7 mouse cellular contexts compared by ENCODE assay signal in genomic region chr10:80796307-80796848, GRCm38 (mm10). TPM values are rescaled to one million over a fixed set of nuclear protein-coding genes. Genes with fewer than 3 reads are reported as not detected.
DNase-seq lines count a peak whose midpoint lies in the region; ATAC-seq and TF ChIP-seq lines count a peak whose summit lies in the region.

No protein-coding gene starts in this region.

- no peak overlapping the region for H3ac ChIP-seq in myocyte (ENCODE audit: control insufficient read depth, insufficient read length)

- 83% methylated on average over 9 of the region's 9 CpGs for WGBS in kidney, embryonic 15.5 days
- 81% methylated on average over 9 of the region's 9 CpGs for WGBS in embryonic facial prominence, embryonic 14.5 days
- WGBS in intestine, embryonic 14.5 days: 82% methylated on average over 9 of the region's 9 CpGs

- ATAC-seq in kidney, embryonic 15.5 days (replicated peaks; ENCODE audit: low FRiP score): no peak
- no peak for ATAC-seq in embryonic facial prominence, embryonic 14.5 days (ENCODE audit: low read depth)
- ATAC-seq in intestine, embryonic 14.5 days (replicated peaks; ENCODE audit: low FRiP score, low TSS enrichment, low read depth): no peak
- no peak for ATAC-seq in megakaryocyte progenitor cell, adult 5-6 weeks (replicated peaks; ENCODE audit: poor library complexity)

- peaks cover 54% of the 10 kb centered on the region for H3K79me2 ChIP-seq in myocyte (ENCODE audit: control insufficient read depth, insufficient read depth)

- peaks cover 41% of the 10 kb centered on the region for H3K4me1 ChIP-seq in kidney, embryonic 15.5 days
- H3K4me1 ChIP-seq in embryonic facial prominence, embryonic 14.5 days (ENCODE audit: control insufficient read depth, insufficient read depth, low read length): peaks cover 16% of the 10 kb centered on the region
- peaks cover 18% of the 10 kb centered on the region for H3K4me1 ChIP-seq in intestine, embryonic 14.5 days (replicated peaks; ENCODE audit: control insufficient read depth, insufficient read depth, low read length)

- no peaks in the 10 kb centered on the region for H3K27me3 ChIP-seq in kidney, embryonic 15.5 days
- no peaks in the 10 kb centered on the region for H3K27me3 ChIP-seq in embryonic facial prominence, embryonic 14.5 days (replicated peaks; ENCODE audit: control insufficient read depth, insufficient read depth, low read length)
- no peaks in the 10 kb centered on the region for H3K27me3 ChIP-seq in intestine, embryonic 14.5 days (replicated peaks; ENCODE audit: control insufficient read depth, insufficient read depth, low read length)
- no peaks in the 10 kb centered on the region for H3K27me3 ChIP-seq in myocyte (ENCODE audit: control insufficient read depth, insufficient read depth, insufficient read length)

- peaks cover 68% of the 10 kb centered on the region for H3K36me3 ChIP-seq in kidney, embryonic 15.5 days
- H3K36me3 ChIP-seq in embryonic facial prominence, embryonic 14.5 days (ENCODE audit: control insufficient read depth, insufficient read depth, low read length): peaks cover 70% of the 10 kb centered on the region
- H3K36me3 ChIP-seq in intestine, embryonic 14.5 days (ENCODE audit: control insufficient read depth, insufficient read depth, low read length): peaks cover 58% of the 10 kb centered on the region
- H3K36me3 ChIP-seq in myocyte (ENCODE audit: control insufficient read depth, insufficient read depth): peaks cover 20% of the 10 kb centered on the region

- peak overlapping the region; percentile 74 for H3K4me3 ChIP-seq in kidney, embryonic 15.5 days (replicated peaks)
- H3K4me3 ChIP-seq in embryonic facial prominence, embryonic 14.5 days (ENCODE audit: low read depth, low read length): peak overlapping the region; percentile 83
- H3K4me3 ChIP-seq in intestine, embryonic 14.5 days (ENCODE audit: low read depth, low read length): no peak overlapping the region; the same call in 1 of the 2 replicates
- peak overlapping the region; percentile 98 for H3K4me3 ChIP-seq in myocyte

- peak overlapping the region; percentile 95 for H3K9ac ChIP-seq in kidney, embryonic 15.5 days
- peak overlapping the region; percentile 98 for H3K9ac ChIP-seq in embryonic facial prominence, embryonic 14.5 days (ENCODE audit: low read depth, low read length)
- H3K9ac ChIP-seq in intestine, embryonic 14.5 days (ENCODE audit: low read length): peak overlapping the region; percentile 99; the same call in 1 of the 2 replicates

- 0 out of 2 replicates have a peak overlapping the region, but pooled peaks have one; percentile 18 for H3K27ac ChIP-seq in kidney, embryonic 15.5 days
- no peak overlapping the region for H3K27ac ChIP-seq in embryonic facial prominence, embryonic 14.5 days (replicated peaks; ENCODE audit: low read depth, low read length)
- no peak overlapping the region for H3K27ac ChIP-seq in intestine, embryonic 14.5 days (ENCODE audit: low read depth)

- TF ChIP-seq POLR2A in myocyte (IDR thresholded peaks at IDR 0.05; ENCODE audit: insufficient read length, low read depth): peak; percentile 2

- peak overlapping the region; percentile 76 for H3K4me2 ChIP-seq in kidney, embryonic 15.5 days
- peak overlapping the region; percentile 92 for H3K4me2 ChIP-seq in embryonic facial prominence, embryonic 14.5 days (ENCODE audit: low read depth, low read length)
- peak overlapping the region; percentile 70 for H3K4me2 ChIP-seq in intestine, embryonic 14.5 days (ENCODE audit: low read length)
- peak overlapping the region; percentile 86 for H3K4me2 ChIP-seq in myocyte (ENCODE audit: low read depth)

- H3K9me3 ChIP-seq in kidney, embryonic 15.5 days (replicated peaks): no peaks in the 10 kb centered on the region
- H3K9me3 ChIP-seq in embryonic facial prominence, embryonic 14.5 days (ENCODE audit: control insufficient read depth, low read length): no peaks in the 10 kb centered on the region
- no peaks in the 10 kb centered on the region for H3K9me3 ChIP-seq in intestine, embryonic 14.5 days (ENCODE audit: control insufficient read depth, low read length)

- no peak for DNase-seq in kidney, adult 18-20 months
- no peak for DNase-seq in embryonic facial prominence, embryonic 14.5 days (ENCODE audit: low spot score)
- no peak for DNase-seq in intestine, embryonic 14.5 days (ENCODE audit: low spot score)
- DNase-seq in right cerebral cortex, postnatal 14 days: no peak

TF ChIP-seq in myocyte, 11 proteins besides CTCF, POLR2A, EP300 and RAD21:
- TF ChIP-seq POLR2AphosphoS2 (IDR thresholded peaks at IDR 0.05; ENCODE audit: insufficient read length, low read depth): peak; percentile 61
- no peak for TF ChIP-seq USF1 (IDR thresholded peaks at IDR 0.05; ENCODE audit: low read depth)
- no peak for TF ChIP-seq MYOD1 (IDR thresholded peaks at IDR 0.05; ENCODE audit: control insufficient read depth in 1 of 3, insufficient read length in 2 of 3, low read depth in 2 of 3)
- TF ChIP-seq E2F4 (IDR thresholded peaks at IDR 0.05; ENCODE audit: insufficient read depth): no peak
- no peak for TF ChIP-seq MYOG (IDR thresholded peaks at IDR 0.05; ENCODE audit: control insufficient read depth in 1 of 3, insufficient read depth in 1 of 3, insufficient read length in 2 of 3, low read depth in 2 of 3)
- no peak for TF ChIP-seq CEBPB (IDR thresholded peaks at IDR 0.05; ENCODE audit: insufficient read depth, poor library complexity, severe bottlenecking)
- TF ChIP-seq REST (IDR thresholded peaks at IDR 0.05; ENCODE audit: insufficient read depth, insufficient read length): no peak
- TF ChIP-seq SRF (IDR thresholded peaks at IDR 0.05; ENCODE audit: control insufficient read depth, insufficient read length, low read depth): no peak

RNA-seq across cellular contexts. Expression of gene Sf3a2, which starts 1.6 kb away (rescaled TPM):
- polyA plus RNA-seq in kidney, embryonic 15.5 days (2015; fragmentation: Nextera tagmentation; extraction: Ambion mirVana): 78.2 and 92.6 TPM in 2 replicates
- polyA plus RNA-seq in embryonic facial prominence, embryonic 14.5 days (2014; fragmentation: Nextera tagmentation; extraction: Ambion mirVana): 69.6 TPM in 2 replicates
- polyA plus RNA-seq in intestine, embryonic 14.5 days (2014; fragmentation: Nextera tagmentation; extraction: Ambion mirVana): 85.4 and 89.3 TPM in 2 replicates
- 93.1 TPM for polyA plus RNA-seq in myocyte (2012; fragmentation: generic; extraction: Trizol)
- 74.9 and 78.4 TPM in 2 replicates for total RNA-seq in megakaryocyte progenitor cell, adult 5-6 weeks (2015)
- total RNA-seq in megakaryocyte progenitor cell, adult 5-6 weeks (2017): 11.5 and 19.0 TPM in 2 replicates

RNA-seq across cellular contexts. Expression of gene Plekhj1, which starts 2.0 kb away (rescaled TPM):
- 126 and 130 TPM in 2 replicates for polyA plus RNA-seq in kidney, embryonic 15.5 days (2015; fragmentation: Nextera tagmentation; extraction: Ambion mirVana)
- 102 and 111 TPM in 2 replicates for polyA plus RNA-seq in embryonic facial prominence, embryonic 14.5 days (2014; fragmentation: Nextera tagmentation; extraction: Ambion mirVana)
- polyA plus RNA-seq in intestine, embryonic 14.5 days (2014; fragmentation: Nextera tagmentation; extraction: Ambion mirVana): 125 TPM in 2 replicates
- polyA plus RNA-seq in myocyte (2012; fragmentation: generic; extraction: Trizol): 69.6 TPM
- 64.8 and 78.7 TPM in 2 replicates for total RNA-seq in megakaryocyte progenitor cell, adult 5-6 weeks (2015)
- total RNA-seq in megakaryocyte progenitor cell, adult 5-6 weeks (2017): 32.6 and 43.9 TPM in 2 replicates

RNA-seq across cellular contexts. Expression of gene Amh, which starts 8.7 kb away (rescaled TPM):
- polyA plus RNA-seq in kidney, embryonic 15.5 days (2015; fragmentation: Nextera tagmentation; extraction: Ambion mirVana): 0.09 TPM in 1 of 2 replicates, not detected in the other
- 0.13 TPM in 1 of 2 replicates, not detected in the other for polyA plus RNA-seq in embryonic facial prominence, embryonic 14.5 days (2014; fragmentation: Nextera tagmentation; extraction: Ambion mirVana)
- 0.11 TPM in 1 of 2 replicates, not detected in the other for polyA plus RNA-seq in intestine, embryonic 14.5 days (2014; fragmentation: Nextera tagmentation; extraction: Ambion mirVana)
- polyA plus RNA-seq in myocyte (2012; fragmentation: generic; extraction: Trizol): 0.76 TPM
- total RNA-seq in megakaryocyte progenitor cell, adult 5-6 weeks (2015): not detected in 2 replicates
- total RNA-seq in megakaryocyte progenitor cell, adult 5-6 weeks (2017): 0.14 TPM in 1 of 2 replicates, not detected in the other

RNA-seq across cellular contexts. Expression of gene Jsrp1, which starts 16.9 kb away (rescaled TPM):
- polyA plus RNA-seq in kidney, embryonic 15.5 days (2015; fragmentation: Nextera tagmentation; extraction: Ambion mirVana): 5.6 and 5.7 TPM in 2 replicates
- 13.0 and 20.3 TPM in 2 replicates for polyA plus RNA-seq in embryonic facial prominence, embryonic 14.5 days (2014; fragmentation: Nextera tagmentation; extraction: Ambion mirVana)
- polyA plus RNA-seq in intestine, embryonic 14.5 days (2014; fragmentation: Nextera tagmentation; extraction: Ambion mirVana): 0.83 and 0.95 TPM in 2 replicates
- 343 TPM for polyA plus RNA-seq in myocyte (2012; fragmentation: generic; extraction: Trizol)
- total RNA-seq in megakaryocyte progenitor cell, adult 5-6 weeks (2015): not detected in 2 replicates
- total RNA-seq in megakaryocyte progenitor cell, adult 5-6 weeks (2017): not detected in 2 replicates

RNA-seq across cellular contexts. Expression of gene Oaz1, which starts 30.1 kb away (rescaled TPM):
- 1,583 and 1,739 TPM in 2 replicates for polyA plus RNA-seq in kidney, embryonic 15.5 days (2015; fragmentation: Nextera tagmentation; extraction: Ambion mirVana)
- 1,606 and 1,697 TPM in 2 replicates for polyA plus RNA-seq in embryonic facial prominence, embryonic 14.5 days (2014; fragmentation: Nextera tagmentation; extraction: Ambion mirVana)
- 1,692 and 1,787 TPM in 2 replicates for polyA plus RNA-seq in intestine, embryonic 14.5 days (2014; fragmentation: Nextera tagmentation; extraction: Ambion mirVana)
- 1,349 TPM for polyA plus RNA-seq in myocyte (2012; fragmentation: generic; extraction: Trizol)
- total RNA-seq in megakaryocyte progenitor cell, adult 5-6 weeks (2015): 1,168 and 1,276 TPM in 2 replicates
- total RNA-seq in megakaryocyte progenitor cell, adult 5-6 weeks (2017): 222 and 291 TPM in 2 replicates
